Mouse (Mus musculus) heart, embryonic 11.5 days (tissue): Measurements from ENCODE around the gene Grpel1. TPM values are rescaled to one million over a fixed set of nuclear protein-coding genes. Genes with fewer than 3 reads are reported as not detected.

ENCODE experiments used
- ATAC-seq: fragments of 200-750 bp; cut with Nextera tagmentation; replicated peaks from 2 replicates; pipeline ENCODE4 v1.8.0; 2017; ENCODE audit warnings: moderate library complexity; ENCODE audit not compliant: insufficient number of reproducible peaks, low FRiP score, low TSS enrichment
- H3K27ac ChIP-seq: fragments of 300-500 bp; sonication (generic); 2 replicates; pipeline ENCODE4 v1.5.1; 2014; ENCODE audit warnings: mild to moderate bottlenecking, low read depth, low read length
- H3K27me3 ChIP-seq: fragments of 300-500 bp; sonication (generic); 2 replicates; pipeline ENCODE4 v1.6.1; 2014; ENCODE audit warnings: mild to moderate bottlenecking, low read length, mixed read lengths; ENCODE audit not compliant: control insufficient read depth, insufficient read depth
- H3K36me3 ChIP-seq: fragments of 300-500 bp; sonication (generic); 2 replicates; pipeline ENCODE4 v1.6.1; 2014; ENCODE audit warnings: mild to moderate bottlenecking, low read length, moderate library complexity, mixed read lengths; ENCODE audit not compliant: control insufficient read depth, insufficient read depth
- H3K4me1 ChIP-seq: fragments of 300-500 bp; sonication (generic); 2 replicates; pipeline ENCODE4 v1.6.1; 2014; ENCODE audit warnings: low read length; ENCODE audit not compliant: control insufficient read depth, insufficient read depth
- H3K4me2 ChIP-seq: fragments of 300-500 bp; sonication (generic); 2 replicates; pipeline ENCODE4 v1.6.1; 2014; ENCODE audit warnings: mild to moderate bottlenecking, moderate library complexity
- H3K4me3 ChIP-seq: fragments of 300-500 bp; sonication (generic); 2 replicates; pipeline ENCODE4 v1.5.1; 2014; ENCODE audit warnings: low read depth, low read length
- H3K9ac ChIP-seq: fragments of 300-500 bp; sonication (generic); 2 replicates; pipeline ENCODE4 v1.6.1; 2014; ENCODE audit warnings: mild to moderate bottlenecking, low read depth, low read length, moderate library complexity
- H3K9me3 ChIP-seq: fragments of 300-500 bp; sonication (generic); replicated peaks from 2 replicates; pipeline ENCODE4 v1.6.1; 2016; ENCODE audit warnings: low read length; ENCODE audit not compliant: control insufficient read depth
- WGBS: fragments of 180-500 bp; shearing (Covaris S2); extraction: QIAGEN DNeasy Blood & Tissue Kit; methylation state at CpG from one replicate; pipeline ENCODE4 v1.1.7; 2014; ENCODE audit not compliant: insufficient replicate concordance; 5-methylcytosine and 5-hydroxymethylcytosine counted together
- polyA plus RNA-seq: library from polyadenylated mRNA; unstranded; fragments of >200 nt; fragmentation: Nextera tagmentation; extraction: Ambion mirVana; gene quantifications from 2 replicates; pipeline ENCODE4 v1.2.1, GENCODE M21; 2014

The Grpel1 gene
- 63.8 and 68.1 TPM in 2 replicates for polyA plus RNA-seq

GRCm38 (mm10) chr5:36464709-36465661 is at the start of gene Grpel1:
TSS of gene Grpel1 (plus strand) at chr5:36464998.
- peak within 1 kb of the TSS; percentile 48; the same call in 1 of the 2 replicates for H3K27ac ChIP-seq
- peak within 1 kb of the TSS; percentile 83 for H3K9ac ChIP-seq
- no peaks in the 10 kb centered on the region for H3K9me3 ChIP-seq
- H3K4me2 ChIP-seq, result peak within 1 kb of the TSS; percentile 95
- peak within 1 kb of the TSS; percentile 82 for H3K4me3 ChIP-seq
- peak; percentile 95 for ATAC-seq
- H3K4me1 ChIP-seq, result peaks cover 13% of the 10 kb centered on the region
- H3K27me3 ChIP-seq, result no peaks in the 10 kb centered on the region
- H3K36me3 ChIP-seq, result 0 out of 2 replicates have a peak, but pooled peaks cover 8% of the 10 kb centered on the region
- WGBS, result under 1% methylated on average over 68 of the region's 68 CpGs

GRCm38 (mm10) chr5:36419861-36420260 is 44.9 kb upstream of the Grpel1 start:
- Histone ChIP-seq H3K36me3 (no peaks in the 10 kb centered on the region), H3K27me3 (no peaks in the 10 kb centered on the region), H3K4me2 (no peak overlapping the region), H3K9me3 (no peaks in the 10 kb centered on the region), H3K9ac (no peak overlapping the region), H3K4me3 (no peak overlapping the region), H3K27ac (no peak overlapping the region), H3K4me1 (0 out of 2 replicates have a peak, but pooled peaks cover under 1% of the 10 kb centered on the region)
- WGBS, result 63% methylated on average over 3 of the region's 3 CpGs
- ATAC-seq, result no peak

GRCm38 (mm10) chr5:36422689-36423088 is 42.1 kb upstream of the Grpel1 start:
- H3K9ac ChIP-seq, result no peak overlapping the region
- no peaks in the 10 kb centered on the region for H3K27me3 ChIP-seq
- H3K4me1 ChIP-seq, result no peaks in the 10 kb centered on the region
- no peak overlapping the region for H3K27ac ChIP-seq
- no peak for ATAC-seq
- no peak overlapping the region for H3K4me2 ChIP-seq
- H3K36me3 ChIP-seq, result no peaks in the 10 kb centered on the region
- H3K4me3 ChIP-seq, result no peak overlapping the region
- H3K9me3 ChIP-seq, result no peaks in the 10 kb centered on the region

- no peak overlapping the region for H3K27ac ChIP-seq
- H3K9ac ChIP-seq, result no peak overlapping the region
- no peaks in the 10 kb centered on the region for H3K36me3 ChIP-seq
- H3K9me3 ChIP-seq, result no peaks in the 10 kb centered on the region
- no peaks in the 10 kb centered on the region for H3K4me1 ChIP-seq
- no peak overlapping the region for H3K4me3 ChIP-seq
- H3K27me3 ChIP-seq, result no peaks in the 10 kb centered on the region
- H3K4me2 ChIP-seq, result no peak overlapping the region
- ATAC-seq, result no peak
These were observed 40.1 kb upstream of the Grpel1 start for GRCm38 (mm10) chr5:36424676-36425075.

- no peak overlapping the region for H3K4me3 ChIP-seq
- WGBS, result 75% methylated on average over 5 of the region's 5 CpGs
- no peak for ATAC-seq
These were observed 38.4 kb upstream of the Grpel1 start for GRCm38 (mm10) chr5:36426404-36426803.

GRCm38 (mm10) chr5:36427831-36428230 is 37.0 kb upstream of the Grpel1 start:
- Histone ChIP-seq H3K27ac (no peak overlapping the region), H3K4me1 (no peaks in the 10 kb centered on the region), H3K4me3 (no peak overlapping the region), H3K36me3 (no peaks in the 10 kb centered on the region), H3K27me3 (no peaks in the 10 kb centered on the region), H3K9ac (no peak overlapping the region), H3K4me2 (no peak overlapping the region), H3K9me3 (no peaks in the 10 kb centered on the region)
- no peak for ATAC-seq
- WGBS, result 47% methylated on average over 11 of the region's 11 CpGs

More at GRCm38 (mm10) chr5:36426404-36426803, 38.4 kb upstream of the Grpel1 start:
- no peaks in the 10 kb centered on the region for H3K9me3 ChIP-seq
- no peak overlapping the region for H3K9ac ChIP-seq
- no peak overlapping the region for H3K27ac ChIP-seq
- H3K4me1 ChIP-seq, result no peaks in the 10 kb centered on the region
- no peak overlapping the region for H3K4me2 ChIP-seq
- no peaks in the 10 kb centered on the region for H3K27me3 ChIP-seq
- no peaks in the 10 kb centered on the region for H3K36me3 ChIP-seq

- WGBS, result 87% methylated on average over 3 of the region's 3 CpGs
- Histone ChIP-seq H3K9me3 (no peaks in the 10 kb centered on the region), H3K27ac (no peak overlapping the region), H3K4me2 (no peak overlapping the region), H3K4me1 (no peaks in the 10 kb centered on the region), H3K4me3 (no peak overlapping the region), H3K36me3 (no peaks in the 10 kb centered on the region), H3K27me3 (no peaks in the 10 kb centered on the region), H3K9ac (no peak overlapping the region)
- ATAC-seq, result no peak
These were observed 35.2 kb upstream of the Grpel1 start for GRCm38 (mm10) chr5:36429551-36429950.

- no peak overlapping the region for H3K4me3 ChIP-seq
- H3K4me1 ChIP-seq, result no peaks in the 10 kb centered on the region
- H3K9me3 ChIP-seq, result no peaks in the 10 kb centered on the region
- ATAC-seq, result no peak
- no peak overlapping the region for H3K27ac ChIP-seq
- no peak overlapping the region for H3K9ac ChIP-seq
- WGBS, result 57% methylated on average over 2 of the region's 2 CpGs
- no peak overlapping the region for H3K4me2 ChIP-seq
- H3K27me3 ChIP-seq, result no peaks in the 10 kb centered on the region
- no peaks in the 10 kb centered on the region for H3K36me3 ChIP-seq
These were observed 33.1 kb upstream of the Grpel1 start for GRCm38 (mm10) chr5:36431711-36432110.
